Mouse (Mus musculus): ENCODE data around the gene Rapgef6. TPM values are rescaled to one million over a fixed set of nuclear protein-coding genes. Genes with fewer than 3 reads are reported as not detected.

Gene Rapgef6
- total RNA-seq, 2 experiments from 2014 or later, result 23.0 to 24.5 TPM

GRCm38 (mm10) chr11:54693696-54694095 lies 171.0 kb downstream of the Rapgef6 start:
- DNase-seq, result no peak

GRCm38 (mm10) chr11:54694291-54694690 lies 171.6 kb downstream of the Rapgef6 start:
- DNase-seq, result no peak

DNA sequence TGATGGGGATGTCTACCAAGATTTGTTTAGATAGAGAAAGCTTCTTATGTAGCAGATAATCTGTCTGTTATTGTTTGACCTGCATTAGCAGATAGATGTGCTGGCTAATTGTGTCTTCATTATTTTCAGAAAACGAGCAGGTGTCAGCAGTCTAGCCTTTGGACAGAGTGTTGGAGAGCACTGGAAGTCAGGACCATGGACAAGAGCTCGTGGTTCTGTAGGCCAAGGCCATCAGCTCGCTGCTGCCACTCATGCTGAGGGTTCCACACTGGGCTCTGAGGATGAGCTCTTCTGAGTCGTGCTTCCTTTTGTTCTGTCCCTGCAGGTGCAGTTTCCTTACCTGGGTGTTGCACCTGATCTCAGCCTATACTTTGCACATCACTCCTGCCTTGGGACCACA lies 173.3 kb downstream of the Rapgef6 start:
- DNase-seq, result peak; percentile 72 to 74

DNA sequence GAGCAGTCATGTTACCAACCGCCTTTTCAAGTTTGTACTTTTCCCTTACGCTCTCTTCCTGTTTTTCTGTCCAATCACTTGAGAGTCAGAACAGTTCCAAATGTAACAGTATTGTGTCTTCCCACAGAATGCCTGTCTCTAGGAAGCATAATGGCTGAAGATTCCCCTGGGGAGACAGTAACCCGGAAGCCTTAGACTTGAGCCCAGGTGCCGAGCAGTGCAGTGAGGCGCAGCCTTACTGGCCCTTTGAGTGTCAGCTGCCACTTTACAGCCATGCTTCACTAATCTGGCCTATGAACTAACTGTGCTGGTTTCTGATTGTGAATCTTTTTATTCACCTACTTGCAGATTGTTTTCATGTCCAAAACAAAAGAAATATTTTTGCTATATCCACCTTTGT lies 175.0 kb downstream of the Rapgef6 start:
- DNase-seq, result no peak

GRCm38 (mm10) chr11:54698636-54699035 lies 176.0 kb downstream of the Rapgef6 start:
- DNase-seq, result no peak

DNA sequence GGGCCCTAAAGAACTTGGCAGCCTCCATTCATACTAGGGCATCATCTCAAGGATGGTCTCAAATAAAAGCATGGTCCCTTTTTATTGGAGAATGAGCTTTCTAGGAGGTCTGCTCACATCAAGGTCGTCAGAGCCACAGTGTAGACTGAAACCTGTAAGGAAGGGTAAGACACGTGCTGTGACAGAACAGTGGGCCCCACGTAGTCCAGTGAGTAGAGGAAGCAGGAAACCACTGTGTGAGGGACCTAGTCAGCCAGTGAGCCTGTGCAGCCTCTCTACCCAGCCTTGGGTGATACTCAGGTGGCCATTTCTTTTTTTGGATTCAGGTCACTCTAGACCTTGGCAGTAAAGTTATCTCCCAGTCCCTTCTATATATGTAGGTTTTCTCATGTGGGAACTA lies 177.3 kb downstream of the Rapgef6 start:
- DNase-seq, result no peak

- DNase-seq, result no peak
Measured at GRCm38 (mm10) chr11:54701848-54702247, 179.2 kb downstream of the Rapgef6 start.

DNA sequence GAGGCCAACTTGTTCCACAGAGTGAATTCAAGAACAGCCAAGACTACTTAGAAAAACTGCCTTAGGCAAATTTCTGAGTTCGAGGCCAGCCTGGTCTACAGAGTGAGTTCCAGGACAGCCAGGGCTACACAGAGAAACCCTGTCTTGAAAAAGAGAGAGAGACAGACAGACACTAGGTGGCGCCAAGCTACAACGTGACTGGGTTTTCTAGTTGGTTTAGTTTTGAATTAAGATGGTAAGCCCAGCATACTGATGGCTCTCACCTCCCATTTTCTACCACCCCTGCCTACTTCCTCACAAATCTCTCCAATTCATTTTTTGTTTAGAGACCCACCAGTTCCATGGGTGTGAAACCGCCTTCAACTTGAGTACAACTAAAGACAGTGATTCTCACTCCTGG lies 180.7 kb downstream of the Rapgef6 start:
- DNase-seq, result peak; percentile 74 to 80

DNA sequence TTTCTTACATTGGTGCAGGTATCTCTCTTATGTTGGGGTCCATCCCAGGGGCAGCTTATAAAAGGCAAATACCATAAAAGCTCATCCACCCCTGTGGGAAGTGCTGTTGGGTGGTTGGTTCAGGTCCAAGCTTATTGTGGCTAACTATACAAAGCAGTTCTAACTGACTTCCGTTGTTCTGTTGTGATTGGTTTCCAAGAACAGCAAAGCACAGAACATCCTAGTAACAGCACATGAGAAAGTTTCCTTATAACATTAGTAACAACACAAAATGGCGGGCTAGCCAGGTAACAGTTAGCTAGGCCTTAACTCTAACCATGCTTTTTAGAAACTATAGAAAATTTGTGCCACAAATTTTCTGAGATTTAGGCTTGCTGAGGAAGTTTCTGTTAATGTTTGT lies 185.5 kb downstream of the Rapgef6 start:
- no peak for DNase-seq

- no peak for DNase-seq
Measured at GRCm38 (mm10) chr11:54709645-54710044, 187.0 kb downstream of the Rapgef6 start.

DNA sequence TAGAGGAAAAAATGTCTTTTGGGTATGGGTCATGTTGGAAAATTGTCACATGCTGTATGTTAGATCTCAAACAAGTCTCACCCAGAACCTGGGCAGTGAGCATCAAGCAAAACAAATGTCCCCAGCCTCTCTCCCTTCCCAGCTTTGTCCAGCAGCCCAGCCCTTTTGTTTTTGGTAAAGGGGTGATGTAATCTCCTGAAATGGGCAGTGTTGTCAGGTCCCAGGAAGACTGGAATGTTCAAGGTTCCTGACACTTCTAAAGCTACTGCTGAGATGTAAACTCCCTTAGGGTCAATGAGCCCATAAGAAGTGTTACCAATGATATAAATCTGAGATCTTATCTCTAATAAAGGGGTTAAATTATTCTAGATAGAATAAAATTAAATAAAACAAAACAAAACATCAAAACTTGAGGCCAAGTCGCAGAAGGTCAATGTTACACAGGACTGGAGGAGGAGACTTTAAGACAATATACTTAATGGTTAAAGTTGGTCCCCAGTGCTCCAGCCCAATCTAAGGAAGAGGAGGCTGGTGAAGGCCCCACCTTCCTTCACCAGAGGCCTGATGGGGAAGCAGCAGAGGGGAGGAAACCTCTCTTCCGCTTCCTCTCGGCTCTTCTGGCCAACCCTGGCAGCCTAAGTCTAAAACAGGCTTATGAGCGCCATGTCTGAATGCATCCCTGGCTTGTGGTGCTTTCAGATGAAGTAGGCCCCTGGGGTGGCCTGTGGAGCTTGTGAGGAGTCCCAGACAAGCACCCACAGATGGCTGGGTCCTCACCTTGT lies 188.1 kb downstream of the Rapgef6 start:
- DNase-seq, result no peak

DNA sequence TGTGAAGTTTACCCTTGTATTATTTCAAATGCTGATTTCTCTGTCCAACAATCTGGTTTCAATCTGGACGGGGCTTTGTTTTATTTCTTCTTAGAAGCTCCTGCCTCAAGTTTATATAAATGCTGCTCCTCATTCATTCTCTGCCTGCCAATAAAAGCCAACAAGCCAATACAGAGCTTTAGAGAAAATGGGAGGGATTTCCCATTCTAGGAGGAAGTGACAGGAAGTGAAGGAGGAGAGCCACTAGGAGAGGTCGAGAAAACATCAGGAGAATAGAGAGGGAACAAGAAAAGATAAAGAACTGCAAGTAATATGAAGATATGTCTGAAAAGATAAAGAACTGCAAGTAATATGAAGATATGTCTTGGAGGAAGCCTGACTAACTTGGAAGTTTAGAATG lies 190.2 kb downstream of the Rapgef6 start:
- no peak for DNase-seq

DNA sequence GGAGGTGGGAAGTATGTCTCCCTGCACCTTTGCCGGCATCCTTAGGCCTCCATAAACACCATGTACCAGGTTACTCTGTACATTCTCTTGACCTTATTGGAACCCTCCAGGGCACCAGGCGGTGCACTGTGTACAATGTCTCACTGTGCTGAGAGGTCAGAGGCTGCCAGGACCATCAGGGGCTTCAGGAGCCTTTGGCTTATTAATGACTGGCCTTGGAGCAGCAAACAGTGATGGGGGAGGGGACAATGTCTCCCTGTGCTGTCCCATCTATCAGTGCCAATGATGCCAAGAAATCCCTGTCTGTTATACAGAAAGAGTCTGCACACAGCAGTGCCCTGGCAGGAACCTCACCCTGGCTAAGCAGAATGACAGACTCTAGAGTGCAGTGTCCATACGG lies 195.2 kb downstream of the Rapgef6 start:
- no peak for DNase-seq

DNA sequence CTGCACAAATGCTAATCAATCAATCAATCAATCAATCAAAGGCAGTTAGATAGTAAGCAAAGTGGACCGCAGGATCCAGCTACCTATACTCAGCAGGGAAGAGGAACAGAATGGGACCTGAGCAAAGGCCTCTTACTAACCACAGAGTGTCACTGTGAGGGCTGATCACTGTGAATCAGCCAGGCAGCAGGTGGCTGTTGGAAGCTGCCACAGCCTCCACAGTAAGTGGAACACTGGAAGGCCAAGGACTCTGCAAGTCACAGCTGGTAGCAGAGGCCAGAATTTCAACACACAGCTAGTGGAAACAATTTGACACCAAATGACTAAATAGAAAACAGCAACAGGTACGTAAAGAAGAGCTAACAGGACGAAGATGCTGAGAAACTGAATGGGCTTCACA lies 196.0 kb downstream of the Rapgef6 start:
- DNase-seq, result peak; percentile 22 to 60

DNA sequence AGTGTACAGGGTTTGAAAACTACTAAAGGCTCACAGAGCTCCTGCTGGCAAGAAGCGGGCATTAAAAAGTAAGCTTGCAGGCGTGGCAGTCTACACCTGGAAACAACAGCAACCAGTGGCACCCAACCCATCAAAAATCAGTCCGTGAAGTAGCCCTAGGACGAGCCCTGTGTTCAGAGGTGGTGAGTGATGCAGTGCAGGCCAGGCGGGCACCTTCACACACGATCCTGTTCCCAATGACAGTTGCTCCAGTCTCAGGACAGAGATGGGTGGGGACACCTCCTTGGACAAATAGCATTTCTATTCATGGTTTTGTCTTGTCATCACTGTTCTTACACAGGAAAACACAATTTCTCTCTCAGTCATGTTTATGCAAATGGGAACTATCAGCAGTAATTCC lies 199.4 kb downstream of the Rapgef6 start:
- DNase-seq, result no peak

DNA sequence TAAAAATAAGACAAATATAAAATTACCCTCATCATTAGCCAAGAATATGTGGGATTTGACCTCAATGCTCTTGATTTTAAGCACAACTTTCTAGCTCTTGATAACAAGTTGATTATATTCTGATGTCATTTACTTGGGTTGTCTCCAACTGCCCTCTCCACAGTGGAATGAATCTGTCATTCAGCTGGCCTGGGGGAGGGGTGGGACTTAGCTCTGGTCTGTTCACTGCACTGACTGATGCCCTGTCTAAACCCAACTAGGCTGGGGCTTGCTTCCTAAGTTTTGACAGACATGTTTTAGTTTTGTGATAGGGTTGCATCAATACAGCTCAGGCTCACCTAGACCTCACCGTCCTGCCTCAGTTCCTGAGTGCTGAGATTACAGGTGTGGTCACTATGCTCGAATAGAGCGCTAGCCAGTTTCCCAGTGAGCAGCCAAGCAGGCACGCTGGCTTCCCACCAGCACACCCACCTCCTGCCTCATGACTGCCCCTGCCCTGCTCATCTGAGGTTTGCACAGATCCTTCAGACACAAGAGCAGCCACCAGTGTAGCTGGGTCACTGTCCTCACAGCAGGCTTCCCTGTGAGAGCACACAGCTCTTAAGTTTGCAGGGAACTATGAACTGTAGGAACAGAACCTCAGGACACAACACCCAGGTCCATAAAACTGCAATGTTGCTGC lies 201.8 kb downstream of the Rapgef6 start:
- peak; percentile 33 to 66 for DNase-seq

GRCm38 (mm10) chr11:54726571-54727062 lies 204.0 kb downstream of the Rapgef6 start:
- no peak for DNase-seq

DNA sequence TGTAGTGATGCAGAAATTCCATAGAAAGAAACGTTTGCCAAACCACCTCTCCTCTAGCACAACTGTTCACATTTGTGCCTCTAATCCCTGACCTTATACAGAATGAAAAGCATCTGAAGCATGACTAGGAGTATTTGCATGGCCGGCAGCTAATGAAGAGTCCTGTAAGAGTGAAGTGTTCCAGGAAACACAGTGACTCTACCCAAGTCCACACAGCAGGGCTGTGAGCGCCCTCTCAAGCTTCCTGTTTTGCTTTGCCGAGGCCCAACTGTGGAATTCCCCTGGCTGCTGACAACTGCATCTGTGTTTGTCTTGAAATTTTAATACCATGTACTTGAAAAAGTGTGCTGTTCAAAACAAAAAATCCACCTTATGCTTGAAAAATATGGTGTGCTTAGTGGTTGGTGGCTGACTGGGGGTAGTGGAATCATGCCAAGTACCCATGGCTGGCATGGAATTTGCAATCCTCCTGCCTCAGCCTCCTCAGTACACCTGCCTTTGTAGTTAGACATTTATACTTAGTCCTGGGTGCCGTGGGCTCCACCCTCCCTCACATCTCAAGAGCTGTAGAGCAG lies 204.8 kb downstream of the Rapgef6 start:
- peak in 1 of 2 experiments; percentile 37 for DNase-seq

GRCm38 (mm10) chr11:54728371-54728770 lies 205.7 kb downstream of the Rapgef6 start:
- DNase-seq, result no peak

- no peak for DNase-seq
Measured at GRCm38 (mm10) chr11:54729311-54729710, 206.7 kb downstream of the Rapgef6 start.

DNA sequence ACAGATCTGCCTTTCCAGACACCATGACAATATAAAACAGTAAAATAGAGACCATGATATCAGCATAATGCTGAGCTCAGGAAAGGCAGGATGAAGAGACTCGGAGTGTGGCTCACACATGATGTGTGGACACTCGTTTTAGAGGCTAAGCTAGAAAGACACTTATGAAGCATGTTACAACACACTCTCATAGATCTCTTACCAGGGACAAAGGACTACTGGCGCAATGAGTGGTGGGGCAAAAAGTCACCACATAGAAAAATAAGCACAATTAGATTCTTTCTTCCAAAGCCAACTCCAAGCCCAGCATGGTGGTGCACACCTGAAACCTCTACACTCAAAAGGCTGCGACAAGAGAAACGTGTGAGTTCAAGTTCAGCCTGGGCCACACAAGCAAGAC lies 208.3 kb downstream of the Rapgef6 start:
- no peak for DNase-seq

GRCm38 (mm10) chr11:54731367-54731766 lies 208.7 kb downstream of the Rapgef6 start:
- no peak for DNase-seq

DNA sequence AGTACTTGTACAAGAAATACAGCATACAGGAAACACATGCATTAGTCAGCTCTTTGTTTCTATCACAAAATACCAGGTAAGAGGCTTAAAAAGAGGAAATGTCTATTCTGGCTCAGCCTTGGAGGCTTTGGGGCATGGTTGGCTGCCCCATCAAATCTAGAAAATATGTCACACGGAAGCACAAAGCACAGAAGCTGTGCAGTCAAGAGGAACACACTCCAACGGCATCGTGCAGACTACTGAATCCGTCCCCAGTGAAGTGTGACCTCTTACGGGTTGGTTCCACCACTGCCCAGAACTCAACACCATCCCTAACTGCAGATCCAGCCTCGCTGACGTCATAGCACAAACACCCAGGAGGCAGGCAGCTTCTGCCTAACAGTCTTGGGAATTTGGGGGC lies 210.9 kb downstream of the Rapgef6 start:
- DNase-seq, result no peak
